Mouse (Mus musculus) megakaryocyte-erythroid progenitor cell, adult 5-6 weeks (primary cell): Measurements from ENCODE around the gene Anapc16. TPM values are rescaled to one million over a fixed set of nuclear protein-coding genes. Genes with fewer than 3 reads are reported as not detected.

Experiments
- ATAC-seq: replicated peaks from 2 replicates; pipeline ENCODE4 v1.8.0; 2016; ENCODE audit warnings: mild to moderate bottlenecking, inconsistent platforms; ENCODE audit not compliant: severe bottlenecking, poor library complexity, low FRiP score, low TSS enrichment
- total RNA-seq, 2 experiments: library from RNA; stranded (forward) in 1 of 2; stranded (reverse) in 1 of 2; fragments of 200-1000, 215-1000 nt in 1 of 2; fragments of >200 nt in 1 of 2; fragmentation: Nextera tagmentation in 1 of 2; gene quantifications; 2 replicates each; pipeline ENCODE4 v1.2.3; 2014 to 2017

Anapc16 gene
- total RNA-seq, 2 experiments from 2014 or later = 43.2 to 59.5 TPM

DNA sequence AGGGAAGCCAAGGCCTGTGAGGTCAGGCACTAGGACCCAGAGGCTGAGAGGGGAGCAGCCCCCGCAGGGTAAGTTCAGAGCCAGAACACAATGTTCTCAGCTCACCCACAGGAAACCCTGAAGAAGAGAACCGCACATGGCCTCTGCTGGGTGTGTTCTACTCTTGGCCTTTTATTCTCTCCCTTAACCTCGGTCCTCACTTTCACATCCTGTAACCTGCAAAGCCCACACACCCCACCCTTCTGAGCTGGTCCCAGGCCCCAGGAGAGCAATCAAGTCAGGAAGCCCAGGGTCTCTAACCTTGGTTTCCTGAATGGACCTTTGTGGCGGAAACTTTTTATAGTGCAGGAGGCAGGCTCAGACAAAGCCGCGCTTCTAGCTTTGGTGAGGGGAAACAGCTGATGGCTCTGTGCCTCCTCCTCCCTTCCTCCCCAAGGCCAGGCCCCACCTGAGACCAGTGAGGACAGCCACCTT is 28.7 kb downstream of the Anapc16 start:
- no peak for ATAC-seq

DNA sequence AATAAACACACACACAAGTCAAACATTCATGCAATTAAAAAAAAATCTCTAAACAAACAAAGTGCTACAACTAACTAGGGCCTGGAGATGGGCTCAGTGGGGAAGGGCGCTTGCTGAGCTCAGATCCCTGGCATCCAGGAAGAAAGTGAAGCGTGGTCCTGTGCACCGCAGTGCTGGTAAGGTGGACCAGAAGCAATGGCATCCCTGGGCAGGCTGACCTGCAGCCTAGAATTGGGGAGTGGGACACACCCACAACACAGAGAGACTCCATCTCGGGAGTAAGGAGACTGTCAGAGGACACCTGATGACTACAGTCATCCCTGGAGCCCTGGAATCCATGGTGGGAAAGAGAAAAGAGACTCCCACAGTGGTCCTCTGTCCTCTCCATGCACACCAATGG is 29.5 kb downstream of the Anapc16 start:
- ATAC-seq = no peak

DNA sequence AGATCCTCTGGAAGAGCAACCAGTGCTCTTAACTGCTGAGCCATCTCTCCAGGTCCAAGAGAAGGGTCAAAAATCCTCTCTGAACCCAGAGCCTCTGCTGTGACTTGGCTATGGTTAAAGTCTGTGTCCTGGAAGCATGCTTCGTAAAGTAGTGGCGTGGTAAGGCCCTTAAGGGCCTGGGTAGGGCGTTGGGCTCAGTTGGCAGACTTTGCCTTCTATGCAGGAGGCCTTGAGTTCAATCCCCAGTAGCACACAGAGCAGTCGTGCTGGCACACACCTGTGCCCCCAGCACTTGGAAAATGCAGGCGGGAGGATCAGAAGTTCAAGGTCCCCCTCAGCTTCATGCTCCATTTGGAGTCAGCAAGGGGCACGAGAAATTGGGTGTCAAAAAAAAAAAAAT is 29.9 kb downstream of the Anapc16 start:
- ATAC-seq = no peak

- ATAC-seq = no peak
Measured at GRCm38 (mm10) chr10:59972534-59972933, 30.4 kb downstream of the Anapc16 start.

GRCm38 (mm10) chr10:59971813-59972212 is 31.1 kb downstream of the Anapc16 start:
- no peak for ATAC-seq

GRCm38 (mm10) chr10:59970450-59971062 is 32.4 kb downstream of the Anapc16 start:
- no peak for ATAC-seq

DNA sequence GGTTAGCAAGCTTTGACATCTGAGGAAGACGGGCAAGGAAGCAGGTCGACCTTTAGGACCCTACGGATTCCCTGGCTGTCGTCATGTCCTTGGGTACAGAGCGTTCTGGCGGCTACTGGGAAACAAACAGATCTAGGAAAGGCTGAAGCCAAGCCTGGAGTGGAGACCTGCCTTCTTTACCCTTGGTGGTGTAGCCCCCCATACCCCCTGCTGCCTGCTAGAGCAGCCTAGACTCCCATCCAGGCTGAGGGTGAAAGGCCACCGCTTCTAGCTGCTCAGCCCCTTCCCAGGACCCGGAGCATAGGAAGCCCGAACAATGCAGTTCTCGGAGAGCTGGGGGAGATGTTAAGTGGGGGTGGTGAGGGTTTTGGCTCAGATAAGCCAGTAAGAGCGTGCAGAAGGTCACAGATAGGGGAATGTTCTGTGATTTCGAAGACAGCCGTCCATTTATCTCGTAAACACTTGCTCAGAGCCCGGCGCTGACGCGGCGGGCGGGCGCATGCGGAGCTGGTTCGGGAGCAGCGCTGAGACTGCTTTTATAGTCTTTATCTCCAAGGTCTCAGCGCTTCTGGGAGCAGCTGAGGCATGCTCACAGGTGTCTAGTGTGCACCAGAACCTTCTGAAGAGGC is 33.0 kb downstream of the Anapc16 start:
- ATAC-seq = peak; percentile 88

DNA sequence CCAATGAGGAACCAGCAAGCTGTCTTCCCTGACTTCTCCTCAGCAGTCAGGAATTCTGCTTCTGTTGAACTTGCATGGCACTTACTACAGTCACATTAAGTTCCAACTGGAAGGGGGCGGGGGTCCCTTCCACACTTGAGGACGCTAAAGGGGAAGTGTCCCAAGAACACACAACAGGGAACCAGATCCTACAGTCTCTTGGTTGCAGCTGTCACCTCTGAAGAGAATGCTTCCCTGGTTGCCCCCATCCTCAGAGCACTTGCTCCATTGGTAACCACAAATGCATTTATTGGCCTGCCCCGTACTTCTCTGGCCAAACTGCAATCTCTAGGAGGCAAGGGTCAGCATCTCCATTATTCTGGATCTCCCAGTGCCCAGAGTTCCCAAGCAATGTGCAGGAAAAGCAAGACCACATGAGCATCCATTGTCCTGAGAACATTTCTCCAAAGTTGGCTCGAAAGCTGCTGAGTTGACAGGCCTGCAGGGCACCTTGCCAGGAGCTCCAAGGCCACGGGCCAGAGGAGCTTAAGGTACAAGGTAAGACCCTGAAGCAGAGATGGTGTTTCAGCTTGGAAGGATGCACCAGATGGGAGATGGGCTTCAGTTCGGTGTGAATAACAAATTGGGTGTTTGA is 35.5 kb downstream of the Anapc16 start:
- ATAC-seq = no peak

GRCm38 (mm10) chr10:59966743-59967142 is 36.2 kb downstream of the Anapc16 start:
- no peak for ATAC-seq

GRCm38 (mm10) chr10:59965788-59966187 is 37.1 kb downstream of the Anapc16 start:
- ATAC-seq = no peak

- ATAC-seq = no peak
Measured at GRCm38 (mm10) chr10:59965362-59965695, 37.6 kb downstream of the Anapc16 start.

- ATAC-seq = no peak
Measured at GRCm38 (mm10) chr10:59964504-59965361, 38.2 kb downstream of the Anapc16 start.

DNA sequence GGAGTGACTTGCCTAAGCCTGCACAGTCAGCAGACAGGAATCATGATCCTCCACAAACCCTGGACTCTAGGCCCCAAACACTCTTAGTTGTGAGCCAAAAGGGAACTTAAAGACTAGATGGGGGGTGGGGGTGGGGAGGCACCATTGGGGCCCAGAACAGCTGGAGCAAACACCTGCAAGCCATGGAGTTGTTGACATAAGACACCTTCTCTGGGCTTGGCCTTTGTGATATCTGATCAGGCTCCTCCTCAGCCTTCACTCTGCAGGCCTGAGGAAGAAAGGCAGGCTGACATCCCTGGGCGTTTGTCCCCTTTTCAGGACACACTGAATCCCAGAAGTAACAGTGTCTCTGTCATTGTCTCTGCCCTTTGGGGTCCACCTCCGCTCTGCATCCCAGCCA is 39.3 kb downstream of the Anapc16 start:
- ATAC-seq = no peak

DNA sequence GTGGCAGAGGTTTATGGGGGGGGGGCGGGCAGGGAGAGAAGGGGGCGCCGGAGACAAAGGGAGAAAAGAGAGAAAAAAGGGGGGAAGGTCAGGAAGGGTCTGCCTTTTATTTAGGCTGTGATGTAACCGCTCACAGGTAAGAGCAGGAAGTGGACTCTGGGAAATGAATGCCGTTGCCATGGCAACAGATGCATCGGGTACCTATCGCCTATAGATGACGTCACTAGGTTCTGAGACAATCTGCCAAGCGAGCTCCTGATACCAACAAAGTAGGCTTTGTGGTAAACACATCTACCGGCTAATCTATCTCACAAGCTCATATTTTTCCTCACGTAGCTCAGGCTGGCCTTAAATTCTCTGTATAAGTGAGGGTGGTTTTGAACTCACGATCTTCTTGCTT is 43.4 kb downstream of the Anapc16 start:
- no peak for ATAC-seq

GRCm38 (mm10) chr10:59958458-59958857 is 44.5 kb downstream of the Anapc16 start:
- ATAC-seq = no peak

GRCm38 (mm10) chr10:59957171-59958149 is 45.5 kb downstream of the Anapc16 start:
- ATAC-seq = no peak

DNA sequence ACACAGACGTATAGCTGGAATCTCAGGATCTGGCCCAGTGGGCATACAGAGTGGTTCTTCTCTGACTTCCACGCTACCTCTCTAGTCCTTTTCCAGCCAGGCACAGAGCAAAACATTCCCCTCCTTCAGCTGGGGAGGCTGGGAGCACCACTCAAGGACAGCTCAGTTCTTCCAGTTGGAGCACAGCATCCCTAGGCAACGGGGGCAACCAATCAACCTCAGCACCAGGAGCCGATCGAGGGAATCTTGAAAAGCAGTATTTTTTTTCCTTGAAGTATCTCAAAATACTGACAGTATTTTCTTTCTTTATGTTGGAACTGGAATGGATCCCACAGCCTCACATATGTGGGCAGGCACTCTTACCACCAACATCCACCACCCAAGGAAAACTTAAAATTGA is 46.3 kb downstream of the Anapc16 start:
- no peak for ATAC-seq

DNA sequence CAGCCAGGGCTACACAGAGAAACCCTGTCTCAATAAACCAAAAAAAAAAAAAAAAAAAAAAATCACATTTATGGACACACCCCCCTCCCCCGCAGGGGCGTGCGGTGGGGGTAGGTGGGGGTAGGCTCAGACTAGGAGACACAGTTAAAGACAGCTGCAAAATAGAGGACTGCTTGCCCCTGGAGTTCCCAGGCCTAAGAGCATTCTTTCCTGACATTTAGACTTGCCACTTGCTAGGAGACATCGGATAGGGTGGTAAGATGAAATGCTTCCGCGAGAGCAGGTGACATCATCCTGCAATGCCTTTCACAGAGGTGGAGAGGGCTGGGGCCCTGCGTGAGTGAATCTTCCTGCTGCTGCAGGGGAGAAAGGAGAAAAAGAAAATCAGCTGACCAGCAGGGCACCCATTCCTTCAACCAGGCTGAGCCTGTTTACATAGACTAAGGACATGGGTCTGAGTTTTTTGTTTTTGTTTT is 49.3 kb downstream of the Anapc16 start:
- no peak for ATAC-seq
